Mouse (Mus musculus) neutrophil, adult 83 days (primary cell): Measurements from ENCODE around the gene Ifnar2. TPM values are rescaled to one million over a fixed set of nuclear protein-coding genes. Genes with fewer than 3 reads are reported as not detected.

Source experiments
- total RNA-seq, 2 experiments: library from RNA; stranded (reverse); gene quantifications; one replicate each; pipeline ENCODE4 v1.2.4; 2023

Ifnar2 gene
- 100 to 1,000 TPM; 127 to 133 TPM for total RNA-seq

DNA sequence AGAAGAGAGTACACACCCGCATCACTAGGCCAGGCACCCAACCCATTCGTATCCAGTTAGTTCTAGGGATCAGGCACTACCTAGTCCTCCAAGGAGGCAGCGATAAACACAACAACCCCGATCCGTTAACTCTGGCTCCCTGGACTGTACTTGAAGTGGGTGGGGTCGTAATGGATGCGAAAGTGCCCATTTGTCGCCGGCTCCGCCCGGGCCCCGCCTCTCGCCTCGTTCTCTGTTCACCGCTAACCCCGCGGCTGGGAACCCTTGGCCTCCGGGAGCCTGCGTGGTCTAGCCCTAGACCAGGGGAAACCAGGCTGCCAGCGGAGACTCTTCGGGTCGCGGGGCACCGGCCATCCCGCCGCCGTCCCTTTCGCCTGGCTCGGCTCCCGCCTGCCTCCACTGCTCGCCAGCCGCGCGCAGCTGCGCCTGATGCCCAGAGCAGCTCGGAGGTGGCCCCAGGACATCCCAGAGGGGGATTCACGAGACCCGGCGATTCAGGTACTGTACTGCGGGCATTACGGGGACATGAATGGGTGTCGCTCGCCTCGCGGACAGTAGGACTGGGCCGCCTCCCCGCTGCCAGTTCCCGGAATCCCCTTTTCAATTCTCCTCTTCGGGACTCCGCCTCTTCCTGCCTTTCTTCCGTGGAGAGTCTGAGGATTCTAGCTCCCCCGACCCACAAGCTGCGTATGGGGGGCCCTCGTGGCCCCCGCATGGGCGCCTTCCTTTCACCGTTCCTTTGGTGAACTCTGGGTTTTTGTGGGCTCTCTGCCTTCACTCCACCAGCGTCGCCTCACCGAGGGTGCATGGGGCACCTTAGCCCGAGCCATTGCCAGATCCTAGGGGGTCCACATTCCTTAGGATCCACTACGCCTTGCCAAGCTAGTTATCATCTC, at the start of gene Ifnar2:
Gene Ifnar2, plus strand, starts transcription at position 207 of the 896 bp plus-strand sequence.

DNA sequence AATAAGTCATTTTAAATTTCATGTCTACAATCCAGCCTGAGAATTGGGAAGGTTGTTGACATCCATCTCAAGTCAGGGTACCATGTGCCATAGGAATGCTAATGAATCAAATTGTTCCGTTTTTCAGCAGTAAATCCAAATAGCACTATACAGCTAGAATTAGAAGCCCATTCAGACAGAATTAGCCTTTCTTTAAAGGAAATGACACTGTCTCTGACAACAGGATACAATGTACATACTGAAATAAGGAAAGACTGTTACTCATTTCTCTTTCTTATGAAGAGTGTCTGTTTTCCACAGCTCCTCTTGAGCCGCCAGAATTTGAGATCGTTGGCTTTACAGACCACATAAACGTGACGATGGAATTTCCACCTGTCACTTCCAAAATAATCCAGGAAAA, 18.8 kb downstream of the Ifnar2 start, which contains the start of gene Gm21970:
Gene Gm21970, plus strand, starts transcription at position 301 of the 400 bp plus-strand sequence.

DNA sequence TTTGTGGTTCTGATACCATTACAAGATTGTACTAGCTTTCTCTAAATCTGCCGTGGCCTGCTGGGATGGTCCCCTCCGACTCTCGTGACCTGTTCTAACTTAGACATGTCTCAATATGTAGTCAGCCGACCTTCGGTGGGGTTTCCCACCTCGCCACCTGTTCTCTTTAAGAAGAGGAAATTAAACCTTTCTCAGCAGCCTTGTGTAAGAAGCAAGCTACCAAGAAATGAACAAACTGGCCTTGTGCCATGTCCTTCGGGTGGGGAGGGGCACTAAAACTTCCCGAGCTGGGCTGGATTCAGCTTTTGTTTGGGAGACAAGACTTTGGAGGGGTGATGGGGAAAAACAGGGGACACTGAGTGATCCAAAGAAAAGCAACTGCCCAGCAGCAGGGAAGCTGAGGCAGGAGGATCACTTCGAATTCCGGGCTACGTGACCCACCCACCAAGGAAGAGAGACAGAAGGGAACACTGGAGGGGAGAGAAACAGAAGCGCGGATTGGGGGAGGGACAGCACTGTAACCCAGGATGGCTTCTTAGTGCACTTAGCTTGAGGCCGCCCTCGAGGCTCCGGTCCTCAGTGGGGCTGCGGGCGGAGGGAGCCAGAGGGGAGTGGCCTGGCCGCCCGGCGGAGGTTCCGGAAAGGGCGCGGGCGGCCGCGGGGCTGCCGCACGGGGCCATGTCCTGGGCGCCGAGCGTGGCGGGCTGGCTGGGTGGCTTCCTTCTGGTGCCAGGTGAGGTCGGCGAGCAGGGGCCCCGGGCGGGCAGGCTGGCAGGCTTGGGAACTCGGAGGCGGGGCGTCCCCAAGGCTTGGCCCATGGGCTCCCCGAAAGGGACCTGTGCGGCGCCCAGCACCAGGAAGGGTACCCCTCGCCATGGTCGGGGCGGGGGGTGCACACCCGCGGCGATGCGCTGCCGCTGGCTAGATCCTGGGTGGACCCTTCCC, 33.3 kb downstream of the Ifnar2 start, which contains the start of gene Il10rb:
Gene Il10rb, plus strand, starts transcription at position 525 of the 945 bp plus-strand sequence.

Other genes with a start within 250 kb of the Ifnar2 start
- not detected for gene Olig2, start 147.3 kb upstream of the Ifnar2 start, total RNA-seq
- not detected for gene Olig1, start 103.0 kb upstream of the Ifnar2 start, total RNA-seq
- not detected for gene Gm21970, start 18.9 kb downstream of the Ifnar2 start, total RNA-seq
- gene Il10rb, start 33.4 kb downstream of the Ifnar2 start, total RNA-seq, result 10 to 100 TPM; 70.2 to 79.0 TPM
- gene Ifnar1, start 112.5 kb downstream of the Ifnar2 start, total RNA-seq, result 10 to 100 TPM; 82.8 to 84.9 TPM
- gene Ifngr2, start 174.3 kb downstream of the Ifnar2 start, total RNA-seq, result 10 to 100 TPM; 57.5 to 87.3 TPM
- gene Tmem50b, start 225.0 kb downstream of the Ifnar2 start, total RNA-seq, result 10 to 100 TPM; 63.2 to 69.9 TPM
- gene Dnajc28, start 246.2 kb downstream of the Ifnar2 start, total RNA-seq, result 1 to 10 TPM; 1.6 to 1.8 TPM